In genomic region chr6:119196382-119197305, GRCm38 (mm10) we compare ENCODE assay signal across 8 mouse cellular contexts. TPM values are rescaled to one million over a fixed set of nuclear protein-coding genes. Genes with fewer than 3 reads are reported as not detected.
A peak's percentile ranks its signal among the peaks of the same experiment; 100 is the strongest.
DNase-seq lines count a peak whose midpoint lies in the region; ATAC-seq lines count a peak whose summit lies in the region.
"Had no signal": no experiment of that assay in that cellular context is flagged by ENCODE, and none has a peak within 500 bp of the region (broad histone marks: within the 10 kb centered on the region; RNA-seq: fewer than 3 reads in every experiment).

Gene Cacna1c, minus strand, starts transcription at chr6:119196418.

- 0 out of 2 replicates have a peak, but pooled peaks have one; percentile 18 for ATAC-seq in liver, embryonic 12.5 days
- no peak for ATAC-seq in liver, embryonic 11.5 days (replicated peaks; ENCODE audit: low FRiP score)
- peak; percentile 55 for ATAC-seq in intestine, embryonic 15.5 days
- ATAC-seq: liver, postnatal 0 days had no signal

- H3K36me3 ChIP-seq in liver, embryonic 12.5 days, result peaks cover 33% of the 10 kb centered on the region
- no peaks in the 10 kb centered on the region; the same call in 1 of the 2 replicates for H3K36me3 ChIP-seq in liver, embryonic 11.5 days (ENCODE audit: control insufficient read depth, insufficient read depth, low read length)
- 0 out of 2 replicates have a peak, but pooled peaks cover 2% of the 10 kb centered on the region for H3K36me3 ChIP-seq in intestine, embryonic 15.5 days

- H3K4me1 ChIP-seq in liver, embryonic 12.5 days, result peaks cover 19% of the 10 kb centered on the region
- 0 out of 2 replicates have a peak, but pooled peaks cover 5% of the 10 kb centered on the region for H3K4me1 ChIP-seq in liver, embryonic 11.5 days (replicated peaks; ENCODE audit: control insufficient read depth, insufficient read depth, low read length)
- H3K4me1 ChIP-seq in intestine, embryonic 15.5 days (replicated peaks), result peaks cover 3% of the 10 kb centered on the region; the same call in 1 of the 2 replicates

- H3K4me3 ChIP-seq in liver, embryonic 12.5 days, result no peak within 1 kb of the TSS
- no peak within 1 kb of the TSS for H3K4me3 ChIP-seq in liver, embryonic 11.5 days (ENCODE audit: low read depth, low read length)
- H3K4me3 ChIP-seq in intestine, embryonic 15.5 days (replicated peaks), result no peak within 1 kb of the TSS

- H3K9me3 ChIP-seq in liver, embryonic 12.5 days (replicated peaks), result no peaks in the 10 kb centered on the region
- no peaks in the 10 kb centered on the region for H3K9me3 ChIP-seq in liver, embryonic 11.5 days (ENCODE audit: control insufficient read depth, low read length)
- no peaks in the 10 kb centered on the region for H3K9me3 ChIP-seq in intestine, embryonic 15.5 days

- H3K27ac ChIP-seq in liver, embryonic 12.5 days, result peak within 1 kb of the TSS; percentile 1; the same call in 1 of the 2 replicates
- no peak within 1 kb of the TSS for H3K27ac ChIP-seq in liver, embryonic 11.5 days (ENCODE audit: low read depth, low read length)
- no peak within 1 kb of the TSS for H3K27ac ChIP-seq in intestine, embryonic 15.5 days

- 57% methylated on average over 17 of the region's 17 CpGs for WGBS in liver, embryonic 12.5 days (ENCODE audit: insufficient replicate concordance)
- WGBS in liver, embryonic 11.5 days, result 51% methylated on average over 17 of the region's 17 CpGs
- WGBS in intestine, embryonic 15.5 days, result 49% methylated on average over 17 of the region's 17 CpGs

- no peak for DNase-seq in liver, embryonic 11.5 days (ENCODE audit: low spot score)
- peak; percentile 72 for DNase-seq in heart, adult 8-10 months (ENCODE audit: low spot score)
- peak; percentile 23 for DNase-seq in lung, postnatal 25 days (ENCODE audit: low spot score)
- DNase-seq in testis, postnatal 10 days (ENCODE audit: low spot score), result no peak
- DNase-seq in spleen, postnatal 10 days (ENCODE audit: low spot score in 2 of 2), result no peak
- DNase-seq: liver, postnatal 0 days had no signal

- H3K27me3 ChIP-seq in liver, embryonic 12.5 days (replicated peaks), result no peaks in the 10 kb centered on the region
- no peaks in the 10 kb centered on the region for H3K27me3 ChIP-seq in liver, embryonic 11.5 days (replicated peaks; ENCODE audit: control insufficient read depth, insufficient read depth, low read length)
- H3K27me3 ChIP-seq in intestine, embryonic 15.5 days (replicated peaks), result no peaks in the 10 kb centered on the region

- no peak within 1 kb of the TSS for H3K9ac ChIP-seq in liver, embryonic 12.5 days
- H3K9ac ChIP-seq in liver, embryonic 11.5 days (ENCODE audit: low read depth, low read length), result no peak within 1 kb of the TSS
- H3K9ac ChIP-seq in intestine, embryonic 15.5 days, result no peak within 1 kb of the TSS
- H3K9ac ChIP-seq: liver, postnatal 0 days had no signal

- H3K4me2 ChIP-seq in liver, embryonic 12.5 days, result no peak within 1 kb of the TSS
- H3K4me2 ChIP-seq in liver, embryonic 11.5 days, result no peak within 1 kb of the TSS
- no peak within 1 kb of the TSS for H3K4me2 ChIP-seq in intestine, embryonic 15.5 days (replicated peaks)

RNA-seq across cellular contexts. Expression of gene Cacna1c, which starts in this region (rescaled TPM):
- polyA plus RNA-seq in liver, embryonic 12.5 days (2016; fragmentation: Nextera tagmentation; extraction: Ambion mirVana), result 0.49 and 0.64 TPM in 2 replicates
- polyA plus RNA-seq in liver, embryonic 11.5 days (2014; fragmentation: Nextera tagmentation; extraction: Ambion mirVana), result 1.3 and 2.3 TPM in 2 replicates
- total RNA-seq in heart, adult 8-10 months (2022), result 100 to 1,000 TPM; 227 to 263 (median 245) TPM
- 3.0 and 3.3 TPM in 2 replicates for polyA plus RNA-seq in intestine, embryonic 15.5 days (2015; fragmentation: Nextera tagmentation; extraction: Ambion mirVana)

Comparison
In these comparisons a context has a peak if more than half of its experiments do, and no peak if none do; other contexts are left out.
1. Peak in ATAC-seq and H3K27ac ChIP-seq in liver, embryonic 12.5 days; RNA of the gene not detected or under 1 TPM.
2. DNase-seq: peak in heart, adult 8-10 months (single experiment) and lung, postnatal 25 days (single experiment); none in liver, embryonic 11.5 days (single experiment), testis, postnatal 10 days (single experiment) and spleen, postnatal 10 days (0 of 2).